Mouse (Mus musculus) CH12F3 (cell line): ENCODE results near the gene Tefm.

Source experiments
- in situ Hi-C: fragments of 300-500 bp; cut with MboI; formaldehyde crosslinking; loops from 2 replicates; pipeline ENCODE4 v1.14.3; 2020; ENCODE audit warnings: low sequenced_read_pairs

Tefm gene

DNA sequence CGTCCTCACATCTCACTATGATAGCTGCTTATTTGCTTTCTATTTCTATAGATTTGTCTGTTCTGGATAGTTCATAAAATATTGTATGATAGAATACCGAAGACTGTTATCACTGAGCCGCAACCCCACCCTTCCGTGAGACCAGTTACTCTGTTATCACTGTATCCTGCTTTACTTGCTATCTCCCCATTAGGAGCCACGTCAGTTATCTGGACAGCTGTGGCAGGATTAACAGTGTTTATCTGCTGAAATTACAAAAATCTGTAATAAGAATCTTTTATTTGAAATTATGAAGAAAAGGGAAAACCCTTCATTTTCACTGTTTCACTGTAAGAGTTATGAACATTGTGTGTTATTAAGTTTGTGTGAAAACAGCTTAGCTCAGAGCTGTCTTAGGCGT is 40.7 kb downstream of the Tefm start:
- in situ Hi-C loops = no loop called here

DNA sequence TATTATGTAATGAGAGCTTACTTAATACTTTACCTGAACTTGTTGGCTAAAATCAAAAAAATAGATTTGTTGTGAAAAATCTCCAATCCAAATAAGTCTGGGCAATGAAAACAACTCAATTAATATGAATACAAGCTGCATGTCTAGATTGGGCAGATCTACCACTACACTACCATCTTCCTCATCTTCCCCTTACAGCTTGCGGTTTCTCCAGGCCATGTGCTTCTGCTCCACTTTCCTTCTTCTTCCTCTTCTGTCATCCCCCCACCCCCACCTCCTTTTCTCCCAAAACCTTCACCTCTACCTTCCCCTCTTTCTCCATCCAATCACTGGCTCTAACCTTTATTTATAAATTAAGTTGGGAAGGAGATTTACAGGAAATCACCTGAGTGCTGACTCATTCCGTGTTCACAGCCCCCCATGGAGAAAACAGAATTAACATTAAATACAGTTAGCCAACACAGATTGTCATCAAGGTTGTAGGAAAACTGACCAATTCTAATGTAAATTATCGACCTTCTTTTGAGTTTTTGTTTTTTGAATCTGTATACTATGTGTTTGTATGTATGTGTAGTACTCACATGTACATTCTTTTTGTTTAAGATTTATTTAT is 43.4 kb downstream of the Tefm start:
- in situ Hi-C loops = no loop called here

DNA sequence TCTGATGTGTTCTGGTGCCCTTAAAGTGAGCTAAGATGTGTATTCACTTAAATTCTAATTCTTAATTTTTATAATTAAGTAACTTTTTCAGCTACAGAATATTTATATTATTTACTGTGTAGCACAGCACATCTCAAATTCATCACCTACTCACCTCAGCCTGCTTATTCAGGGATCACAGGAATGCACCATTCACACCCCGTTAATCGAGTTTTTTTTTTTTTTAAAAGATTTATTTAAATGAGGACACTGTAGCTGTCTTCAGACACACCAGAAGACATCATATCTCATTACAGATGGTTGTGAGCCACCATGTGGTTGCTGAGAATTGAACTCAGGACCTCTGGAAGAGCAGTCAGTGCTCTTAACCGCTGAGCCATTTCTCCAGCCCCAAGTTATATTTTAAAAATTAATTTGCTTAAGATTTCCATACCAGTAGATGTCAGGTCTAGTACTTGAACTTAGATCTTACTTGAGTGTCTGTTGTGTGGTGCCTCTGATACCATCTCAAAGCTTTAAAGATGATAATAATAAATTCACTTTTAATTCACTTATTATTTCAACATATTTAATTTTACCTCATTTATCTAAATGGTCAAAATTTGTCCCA is 51.3 kb downstream of the Tefm start:
- in situ Hi-C loops = no loop called here

DNA sequence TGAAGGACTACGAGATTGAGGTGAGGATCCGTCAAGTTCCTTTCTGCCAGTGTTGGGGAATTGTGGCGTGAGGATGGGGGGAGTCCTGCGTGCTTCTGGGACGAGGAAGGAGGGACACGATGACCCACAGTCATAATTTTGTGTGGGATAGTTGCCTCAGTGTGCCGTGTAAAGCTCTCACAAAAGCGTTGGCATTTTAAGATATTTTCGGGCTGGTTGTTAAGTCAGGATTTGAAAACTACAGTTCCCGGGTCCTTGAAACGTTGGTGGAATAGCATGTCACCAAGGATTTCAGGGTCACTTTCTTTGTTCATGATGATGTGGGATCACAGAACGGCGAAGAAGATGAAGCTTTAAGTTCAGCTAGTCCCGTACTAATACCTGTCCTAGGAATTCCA is 52.2 kb downstream of the Tefm start:
- in situ Hi-C loops = no loop called here

DNA sequence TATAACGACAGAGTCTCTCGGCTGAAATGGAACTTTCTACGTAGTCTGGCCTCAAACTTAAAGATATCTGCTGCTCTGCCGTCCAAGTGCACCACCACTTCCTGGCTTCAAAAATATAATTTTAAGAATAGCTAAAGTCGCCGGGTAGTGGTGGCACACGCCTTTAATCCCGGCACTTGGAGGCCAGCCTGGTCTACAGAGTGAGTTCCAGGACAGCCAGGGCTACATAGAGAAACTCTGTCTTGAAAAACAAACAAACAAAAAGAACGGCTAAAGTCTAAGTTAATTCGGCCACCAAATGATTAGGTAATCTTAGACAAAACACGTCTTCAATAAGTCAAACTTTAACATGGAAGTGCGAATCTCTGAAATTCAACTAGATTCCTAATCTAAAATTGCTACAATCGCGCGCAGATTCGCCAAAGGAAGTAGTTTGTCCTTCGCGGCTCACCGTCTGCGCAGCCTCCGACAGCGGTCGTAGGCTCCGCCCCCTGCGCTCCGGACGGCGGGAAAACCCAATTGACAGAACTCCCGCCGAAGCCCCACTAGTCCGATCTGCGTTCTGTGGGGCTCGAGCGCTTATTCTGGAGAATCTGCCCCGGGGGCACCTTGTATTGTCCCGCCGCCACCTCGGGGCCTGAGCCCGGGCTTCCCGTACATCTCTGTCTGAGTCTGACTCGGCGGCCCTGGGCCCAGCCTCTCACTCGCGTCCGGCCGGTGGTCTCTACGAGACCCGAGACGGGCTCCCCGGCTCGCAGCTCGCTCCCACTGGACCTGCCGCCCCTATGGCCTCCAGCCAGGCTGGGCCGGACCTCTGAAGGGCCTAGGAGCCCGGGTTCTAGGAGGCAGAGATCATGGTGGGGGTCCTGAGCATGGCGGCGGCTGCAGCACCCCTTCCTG is 52.8 kb downstream of the Tefm start, which contains the start of gene Atad5:
Gene Atad5 (plus strand): TSS at position 484 of the 900 bp plus-strand sequence.
- in situ Hi-C loops = no loop called here

DNA sequence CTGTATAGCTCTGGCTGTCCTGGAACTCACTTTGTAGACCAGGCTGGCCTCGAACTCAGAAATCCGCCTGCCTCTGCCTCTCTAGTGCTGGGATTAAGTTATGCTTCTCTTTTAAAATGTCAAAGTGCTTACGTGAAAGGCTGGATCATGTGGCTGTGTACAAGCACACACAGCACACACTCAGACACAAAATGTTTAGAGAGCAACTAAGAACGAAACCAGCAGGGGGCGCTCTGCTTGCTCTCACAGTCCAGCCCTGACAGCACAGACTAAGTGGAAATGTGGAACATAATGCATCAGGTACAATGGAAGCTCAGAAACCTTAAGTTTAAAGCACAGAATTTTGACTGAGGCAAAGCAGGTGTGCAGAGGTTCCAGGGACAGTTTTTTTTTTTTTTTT is 55.1 kb downstream of the Tefm start:
- in situ Hi-C loops = no loop called here
